Mouse (Mus musculus) ES-CJ7 (cell line): ENCODE results near the gene 1700023F06Rik.
A peak's percentile ranks its signal among the peaks of the same experiment; 100 is the strongest.

Source experiments
- DNase-seq: peaks from one replicate; pipeline ENCODE4 v3.0.0; 2011; ENCODE audit warnings: low read depth, low spot score

Gene 1700023F06Rik

DNA sequence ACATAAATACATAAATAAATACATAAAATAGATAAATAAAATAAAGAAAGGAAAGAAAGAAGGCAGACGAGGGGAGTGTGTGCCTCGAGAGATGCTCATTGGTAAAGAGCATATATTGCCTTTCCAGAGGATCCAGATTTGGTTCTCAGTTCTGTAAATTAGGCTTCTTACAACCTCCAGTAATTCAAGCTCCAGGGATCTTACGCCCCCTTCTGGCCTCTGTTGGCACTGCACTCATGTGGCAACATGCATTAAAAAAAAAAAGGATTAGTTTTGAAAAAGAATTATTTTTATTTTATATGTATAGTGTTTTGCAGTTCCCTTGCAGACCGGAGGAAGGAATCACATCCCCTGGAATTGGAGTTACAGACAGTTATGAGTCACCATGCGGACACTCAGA, 46.2 kb downstream of the 1700023F06Rik start:
- peak; percentile 64 for DNase-seq

DNA sequence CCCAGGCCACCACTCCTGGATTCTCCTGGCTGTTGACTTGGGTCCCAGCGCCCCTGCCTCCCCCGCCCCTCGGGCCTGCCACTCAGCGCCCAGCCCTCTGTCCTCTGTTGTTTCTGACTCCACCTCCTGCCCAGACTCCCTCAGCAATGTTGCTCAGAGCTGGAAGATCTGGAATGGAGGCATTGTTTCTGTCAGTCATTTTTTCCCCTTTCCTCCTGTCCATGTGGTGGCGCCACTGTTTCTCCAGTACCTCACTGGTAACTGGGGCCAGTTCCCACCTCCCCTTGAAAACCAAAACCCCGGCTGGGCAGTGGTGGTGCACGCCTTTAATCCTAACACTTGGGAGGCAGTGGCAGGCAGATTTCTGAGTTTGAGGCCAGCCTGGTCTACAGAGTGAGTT, 46.9 kb downstream of the 1700023F06Rik start:
- DNase-seq: peak; percentile 93

DNA sequence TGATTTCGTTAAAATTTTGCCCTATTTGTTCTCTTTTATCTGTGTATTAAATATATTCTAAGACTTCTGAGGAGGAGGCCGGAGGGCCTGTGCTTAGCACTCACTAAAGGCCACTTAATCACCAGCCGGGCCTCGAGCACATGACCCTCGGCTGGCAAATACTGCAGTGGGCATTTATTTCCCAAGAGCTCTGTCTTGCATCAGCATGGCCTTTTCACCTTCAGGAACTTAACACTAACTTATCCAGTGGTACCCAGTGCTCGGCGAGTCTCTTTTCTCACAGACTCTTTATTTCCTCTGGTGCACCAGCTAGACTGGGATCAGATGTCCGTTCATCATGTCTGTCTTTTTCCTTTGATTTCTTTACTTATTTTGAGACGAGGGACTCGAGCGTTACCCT, 47.6 kb downstream of the 1700023F06Rik start:
- no peak for DNase-seq

DNA sequence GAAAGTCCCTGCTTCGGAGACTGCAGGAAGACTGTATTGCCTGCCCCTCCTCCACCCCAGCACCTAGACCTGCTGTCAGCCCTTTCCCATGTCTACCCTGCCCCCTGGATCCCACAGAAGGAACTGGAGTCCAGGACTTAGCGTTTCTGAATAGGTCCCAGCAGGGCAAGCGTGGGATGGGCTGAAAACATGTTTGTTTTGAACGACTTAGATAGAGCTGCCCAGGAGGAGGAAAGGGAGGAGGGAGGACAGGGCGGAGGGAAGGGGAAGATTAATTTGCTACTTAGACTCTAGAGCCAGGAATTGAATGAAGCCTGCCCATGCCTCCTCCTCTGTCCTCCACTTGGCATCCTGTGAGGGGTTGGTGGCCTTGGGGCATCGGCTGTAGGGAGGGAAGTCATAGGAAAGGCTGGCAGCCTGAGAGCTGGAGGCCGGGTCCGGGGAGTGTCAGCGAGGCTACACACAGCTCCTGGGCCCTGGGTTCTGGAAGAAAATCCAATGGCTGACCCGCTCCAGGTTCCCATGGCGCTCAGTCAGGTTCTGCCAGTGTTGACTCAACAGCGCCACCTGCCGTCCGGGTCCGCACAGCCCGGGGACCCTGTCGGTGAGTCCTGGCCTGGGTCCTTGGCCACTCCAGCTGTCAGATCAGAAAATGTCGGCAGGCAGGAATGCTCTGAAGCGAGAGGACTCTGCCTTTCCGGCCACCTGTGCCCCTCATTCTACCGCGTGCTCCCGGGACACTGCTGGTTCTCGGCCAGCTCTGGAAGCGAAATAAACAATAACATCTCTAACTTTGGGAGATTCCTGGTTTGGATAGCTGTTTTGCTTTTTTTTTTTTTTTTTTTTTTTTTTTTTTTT, 49.5 kb downstream of the 1700023F06Rik start:
- peak; percentile 95 for DNase-seq

DNA sequence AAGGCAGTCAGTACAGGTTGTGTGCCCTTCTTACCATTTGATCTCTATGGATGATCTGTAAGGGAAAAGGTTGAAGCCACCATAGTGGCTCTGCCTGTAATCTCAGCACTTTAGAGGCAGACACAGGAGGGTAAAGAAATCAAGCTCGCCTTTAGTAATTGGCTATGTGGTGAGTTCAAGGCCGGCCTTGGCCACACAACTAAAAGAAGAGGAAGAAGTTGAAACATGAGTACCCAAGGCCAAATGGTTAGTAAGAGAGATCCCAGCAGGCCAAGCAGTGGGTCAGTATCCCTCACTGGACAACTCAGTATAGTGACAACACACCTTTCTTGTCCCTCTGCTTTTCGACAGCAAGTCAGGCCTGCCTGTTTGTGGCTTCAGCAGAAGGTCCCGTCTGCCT, 58.6 kb downstream of the 1700023F06Rik start:
- no peak for DNase-seq
